Mouse (Mus musculus) C2C12 (cell line): ENCODE measurements at regions not wholly inside any gene's neighbourhood (a gene's known extent, or its start where the extent isn't known, plus 50 kb on each side); places are given as distances from the start of the nearest gene placed in this dataset.

Source experiments
- H3K27me3 ChIP-seq: one replicate; pipeline ENCODE4 v1.6.1; 2011; ENCODE audit not compliant: control insufficient read depth, insufficient read depth, insufficient read length
- H3K36me3 ChIP-seq: one replicate; pipeline ENCODE4 v1.6.1; 2011; ENCODE audit not compliant: control insufficient read depth, insufficient read depth
- H3K4me3 ChIP-seq: one replicate; pipeline ENCODE4 v1.5.1; 2011; ENCODE audit warnings: mild to moderate bottlenecking, control low read depth; ENCODE audit not compliant: poor library complexity, insufficient read depth, severe bottlenecking
- H3K79me2 ChIP-seq: one replicate; pipeline ENCODE4 v1.6.1; 2011; ENCODE audit not compliant: control insufficient read depth, insufficient read depth
- H3K79me3 ChIP-seq: one replicate; pipeline ENCODE4 v1.6.1; 2011; ENCODE audit warnings: low read depth, control low read depth
- H3ac ChIP-seq: one replicate; pipeline ENCODE3; 2011; ENCODE audit warnings: low read depth; ENCODE audit not compliant: control insufficient read depth, insufficient read length
- CEBPB ChIP-seq: IDR thresholded peaks from one replicate; pipeline ENCODE4 v1.6.1; 2011; ENCODE audit warnings: low read depth, mild to moderate bottlenecking, control low read depth, moderate library complexity
- CTCF ChIP-seq: IDR thresholded peaks from one replicate; pipeline ENCODE4 v1.5.1; 2011; ENCODE audit not compliant: control insufficient read depth, insufficient read depth, insufficient read length
- FOSL1 ChIP-seq: IDR thresholded peaks from one replicate; pipeline ENCODE4 v1.8.0; 2011; ENCODE audit warnings: mild to moderate bottlenecking, low read length; ENCODE audit not compliant: poor library complexity, insufficient read depth, severe bottlenecking
- MAX ChIP-seq: IDR thresholded peaks from one replicate; pipeline ENCODE4 v1.6.1; 2011; ENCODE audit warnings: mild to moderate bottlenecking, control low read depth
- MYOD1 ChIP-seq: IDR thresholded peaks from one replicate; pipeline ENCODE4 v1.6.1; 2011; ENCODE audit warnings: low read depth; ENCODE audit not compliant: control insufficient read depth, insufficient read length
- MYOG ChIP-seq: IDR thresholded peaks from one replicate; pipeline ENCODE4 v1.6.1; 2011; ENCODE audit not compliant: control insufficient read depth, insufficient read length; ENCODE audit errors: extremely low read depth
- USF1 ChIP-seq: IDR thresholded peaks from one replicate; pipeline ENCODE4 v1.6.1; 2011; ENCODE audit warnings: low read depth, mild to moderate bottlenecking, control low read depth, moderate library complexity

- H3K79me2 ChIP-seq = no peaks in the 10 kb centered on the region
- H3K27me3 ChIP-seq = no peaks in the 10 kb centered on the region
- no peak overlapping the region for H3K4me3 ChIP-seq
- H3K79me3 ChIP-seq = no peaks in the 10 kb centered on the region
- no peak overlapping the region for H3ac ChIP-seq
- no peaks in the 10 kb centered on the region for H3K36me3 ChIP-seq
- TF ChIP-seq MAX (no peak), CTCF (no peak)
These were observed 141.1 kb upstream of the Zmiz1 start for GRCm38 (mm10) chr14:25317680-25318471.

- Histone ChIP-seq H3K27me3 (no peaks in the 10 kb centered on the region), H3K36me3 (no peaks in the 10 kb centered on the region), H3K79me3 (no peaks in the 10 kb centered on the region), H3K4me3 (no peak overlapping the region), H3K79me2 (no peaks in the 10 kb centered on the region), H3ac (no peak overlapping the region)
- no peak for TF ChIP-seq CEBPB
- no peak for TF ChIP-seq MYOD1
- TF ChIP-seq MYOG = no peak
- no peak for TF ChIP-seq CTCF
- TF ChIP-seq MAX = no peak
- no peak for TF ChIP-seq USF1
- TF ChIP-seq FOSL1 = no peak
These were observed 140.1 kb upstream of the Zmiz1 start for GRCm38 (mm10) chr14:25318909-25319308.

- Histone ChIP-seq H3K27me3 (no peaks in the 10 kb centered on the region), H3K36me3 (no peaks in the 10 kb centered on the region), H3K4me3 (no peak overlapping the region), H3K79me3 (no peaks in the 10 kb centered on the region), H3K79me2 (no peaks in the 10 kb centered on the region), H3ac (no peak overlapping the region)
- no peak for TF ChIP-seq CEBPB
- TF ChIP-seq USF1 = no peak
- TF ChIP-seq MAX = no peak
- no peak for TF ChIP-seq CTCF
- no peak for TF ChIP-seq MYOG
- no peak for TF ChIP-seq FOSL1
- no peak for TF ChIP-seq MYOD1
These were observed 138.8 kb upstream of the Zmiz1 start for GRCm38 (mm10) chr14:25320141-25320540.

- Histone ChIP-seq H3K79me3 (no peaks in the 10 kb centered on the region), H3K4me3 (no peak overlapping the region), H3K27me3 (no peaks in the 10 kb centered on the region), H3ac (no peak overlapping the region), H3K36me3 (no peaks in the 10 kb centered on the region), H3K79me2 (no peaks in the 10 kb centered on the region)
- TF ChIP-seq MYOD1 (no peak), USF1 (no peak), CTCF (no peak), MAX (no peak), FOSL1 (no peak)
These were observed 135.2 kb upstream of the Zmiz1 start for GRCm38 (mm10) chr14:25323542-25324484.

- Histone ChIP-seq H3K79me2 (no peaks in the 10 kb centered on the region), H3ac (no peak overlapping the region), H3K79me3 (no peaks in the 10 kb centered on the region), H3K36me3 (no peaks in the 10 kb centered on the region), H3K4me3 (no peak overlapping the region), H3K27me3 (no peaks in the 10 kb centered on the region)
- TF ChIP-seq FOSL1 (no peak), MAX (no peak), MYOD1 (no peak), MYOG (no peak), CTCF (no peak), CEBPB (no peak), USF1 (no peak)
These were observed 133.1 kb upstream of the Zmiz1 start for GRCm38 (mm10) chr14:25325887-25326286.

- no peaks in the 10 kb centered on the region for H3K36me3 ChIP-seq
- no peaks in the 10 kb centered on the region for H3K79me2 ChIP-seq
- TF ChIP-seq MAX (no peak), USF1 (no peak), FOSL1 (no peak), MYOD1 (no peak)
- H3ac ChIP-seq = no peak overlapping the region
- H3K79me3 ChIP-seq = no peaks in the 10 kb centered on the region
- no peak overlapping the region for H3K4me3 ChIP-seq
- no peaks in the 10 kb centered on the region for H3K27me3 ChIP-seq
These were observed 130.8 kb upstream of the Zmiz1 start for GRCm38 (mm10) chr14:25328230-25328629.
